Mouse (Mus musculus): ENCODE results near the gene 1500009L16Rik. TPM values are rescaled to one million over a fixed set of nuclear protein-coding genes. Genes with fewer than 3 reads are reported as not detected.

Gene 1500009L16Rik
- total RNA-seq (2023): not detected

DNA sequence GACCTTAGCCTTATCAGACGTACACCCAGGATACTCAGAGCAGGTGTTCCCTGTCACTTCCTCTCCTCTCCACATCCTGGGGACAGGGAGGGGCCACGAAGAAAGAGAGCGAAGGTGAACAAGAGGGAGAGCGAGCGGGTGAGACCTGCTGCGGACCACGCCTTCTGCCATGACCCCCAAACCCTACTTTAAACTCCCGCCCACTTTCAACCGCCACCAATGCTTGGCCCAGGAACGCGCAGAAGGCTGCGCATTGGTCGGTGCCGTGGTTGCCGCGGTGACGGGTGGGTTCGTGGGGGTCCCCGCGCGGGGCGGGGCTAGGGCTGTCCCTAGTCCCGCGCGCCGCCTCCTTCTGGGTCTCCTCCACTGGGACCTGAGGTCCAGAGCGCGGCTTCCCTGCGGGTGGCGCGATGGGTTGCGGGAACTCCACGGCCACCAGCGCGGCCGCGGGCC, at the start of gene 1500009L16Rik:
Gene 1500009L16Rik, plus strand, starts transcription at position 287 of the 453 bp plus-strand sequence.

Other genes starting within 250 kb of the 1500009L16Rik start
- not detected for gene Aldh1l2, start 188.7 kb upstream of the 1500009L16Rik start, total RNA-seq (2023)
- gene Washc4, start 179.1 kb upstream of the 1500009L16Rik start, total RNA-seq (2023): 43.6 TPM
- gene Appl2, start 74.1 kb upstream of the 1500009L16Rik start, total RNA-seq (2023): 146 TPM